Mouse (Mus musculus) lung, adult 2 months (tissue): ENCODE results near the gene Gm28036.

ENCODE experiments used
- CTCF ChIP-seq: fragments of 200-500 bp; IDR thresholded peaks from 2 replicates; pipeline ENCODE4 v1.5.1; 2011; ENCODE audit warnings: mild to moderate bottlenecking, low read length, control low read depth; ENCODE audit not compliant: insufficient read depth
- POLR2A ChIP-seq: fragments of 200-500 bp; IDR thresholded peaks from 2 replicates; pipeline ENCODE4 v1.6.1; 2011; ENCODE audit warnings: low read depth, mild to moderate bottlenecking, control low read depth, low read length, borderline replicate concordance; ENCODE audit errors: extremely low read depth

DNA sequence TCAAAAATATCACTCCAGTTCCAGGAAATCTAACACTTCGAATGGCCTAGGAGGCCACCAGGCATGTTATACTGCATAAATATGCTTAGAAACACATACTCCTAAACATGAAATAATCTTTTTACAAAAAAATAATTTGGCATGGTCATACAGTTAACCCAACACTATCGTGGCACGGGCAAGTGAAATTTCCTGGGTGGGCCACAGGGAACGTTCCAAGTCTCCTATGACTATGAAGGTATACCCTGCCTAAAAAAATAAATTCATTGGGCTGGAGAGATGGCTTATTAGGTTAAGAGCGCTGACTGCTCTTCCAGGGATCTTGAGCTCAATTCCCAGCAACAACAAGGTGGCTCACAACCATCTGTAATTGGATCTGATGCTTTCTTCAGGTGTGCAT, 39.7 kb upstream of the Gm28036 start:
- no peak for TF ChIP-seq CTCF
- TF ChIP-seq POLR2A: no peak
